Mouse (Mus musculus) C2C12 (cell line): ENCODE measurements at regions not wholly inside any gene's neighbourhood (a gene's known extent, or its start where the extent isn't known, plus 50 kb on each side); places are given as distances from the start of the nearest gene placed in this dataset.

Experiments used
- CEBPB ChIP-seq: IDR thresholded peaks from one replicate; pipeline ENCODE4 v1.6.1; 2011; ENCODE audit warnings: low read depth, mild to moderate bottlenecking, control low read depth, moderate library complexity
- CTCF ChIP-seq: IDR thresholded peaks from one replicate; pipeline ENCODE4 v1.5.1; 2011; ENCODE audit not compliant: control insufficient read depth, insufficient read depth, insufficient read length
- FOSL1 ChIP-seq: IDR thresholded peaks from one replicate; pipeline ENCODE4 v1.8.0; 2011; ENCODE audit warnings: mild to moderate bottlenecking, low read length; ENCODE audit not compliant: poor library complexity, insufficient read depth, severe bottlenecking
- MAX ChIP-seq: IDR thresholded peaks from one replicate; pipeline ENCODE4 v1.6.1; 2011; ENCODE audit warnings: mild to moderate bottlenecking, control low read depth
- MYOD1 ChIP-seq: IDR thresholded peaks from one replicate; pipeline ENCODE4 v1.6.1; 2011; ENCODE audit warnings: low read depth; ENCODE audit not compliant: control insufficient read depth, insufficient read length
- MYOG ChIP-seq: IDR thresholded peaks from one replicate; pipeline ENCODE4 v1.6.1; 2011; ENCODE audit not compliant: control insufficient read depth, insufficient read length; ENCODE audit errors: extremely low read depth
- USF1 ChIP-seq: IDR thresholded peaks from one replicate; pipeline ENCODE4 v1.6.1; 2011; ENCODE audit warnings: low read depth, mild to moderate bottlenecking, control low read depth, moderate library complexity

- TF ChIP-seq CTCF (no peak), MYOD1 (no peak), USF1 (no peak), FOSL1 (no peak), MAX (no peak), MYOG (no peak), CEBPB (no peak)
Observed at GRCm38 (mm10) chr4:27520295-27520694, 1173.6 kb upstream of the Manea start.
